Mouse (Mus musculus) heart, postnatal 0 days (tissue): ENCODE measurements around the gene Syt3. TPM values are rescaled to one million over a fixed set of nuclear protein-coding genes. Genes with fewer than 3 reads are reported as not detected.

Experiments used
- ATAC-seq: fragments of 200-750 bp; cut with Nextera tagmentation; 2 replicates; pipeline ENCODE4 v1.8.0; 2017; ENCODE audit warnings: low read depth, moderate number of reproducible peaks, moderate library complexity; ENCODE audit not compliant: insufficient read depth
- DNase-seq: peaks from one replicate; pipeline ENCODE4 v3.0.0-alpha.2; 2016; ENCODE audit warnings: low spot score
- H3K27ac ChIP-seq: fragments of 300-500 bp; sonication (generic); 2 replicates; pipeline ENCODE4 v1.5.1; 2014; ENCODE audit warnings: low read depth, mild to moderate bottlenecking
- H3K27me3 ChIP-seq: fragments of 300-500 bp; sonication (generic); 2 replicates; pipeline ENCODE4 v1.6.1; 2014; ENCODE audit warnings: low read length, mixed read lengths; ENCODE audit not compliant: control insufficient read depth, insufficient read depth
- H3K36me3 ChIP-seq: fragments of 300-500 bp; sonication (generic); replicated peaks from 2 replicates; pipeline ENCODE4 v1.6.1; 2014; ENCODE audit warnings: low read length, mixed read lengths; ENCODE audit not compliant: control insufficient read depth, insufficient read depth
- H3K4me1 ChIP-seq: fragments of 300-500 bp; sonication (generic); 2 replicates; pipeline ENCODE4 v1.6.1; 2014; ENCODE audit warnings: antibody characterized with exemption; ENCODE audit not compliant: control insufficient read depth, insufficient read depth
- H3K4me2 ChIP-seq: fragments of 300-500 bp; sonication (generic); 2 replicates; pipeline ENCODE4 v1.6.1; 2014; ENCODE audit warnings: low read depth, mild to moderate bottlenecking, low read length, moderate library complexity
- H3K4me3 ChIP-seq: fragments of 300-500 bp; sonication (generic); 2 replicates; pipeline ENCODE4 v1.5.1; 2014; ENCODE audit warnings: low read depth, low read length
- H3K9ac ChIP-seq: fragments of 300-500 bp; sonication (generic); replicated peaks from 2 replicates; pipeline ENCODE4 v1.6.1; 2014; ENCODE audit warnings: low read depth, low read length, mixed read lengths
- H3K9me3 ChIP-seq: fragments of 300-500 bp; sonication (generic); replicated peaks from 2 replicates; pipeline ENCODE4 v1.6.1; 2016; ENCODE audit warnings: low read length; ENCODE audit not compliant: control insufficient read depth
- CTCF ChIP-seq: IDR thresholded peaks from 2 replicates; pipeline ENCODE4 v1.5.1; 2016; ENCODE audit warnings: antibody characterized with exemption, control low read depth, low read depth
- EP300 ChIP-seq: IDR thresholded peaks from 2 replicates; pipeline ENCODE4 v1.6.1; 2016; ENCODE audit warnings: antibody characterized with exemption, low read depth
- WGBS: fragments of 180-500 bp; shearing (Covaris S2); extraction: QIAGEN DNeasy Blood & Tissue Kit; methylation state at CpG from one replicate; pipeline ENCODE4 v1.1.7; 2014; 5-methylcytosine and 5-hydroxymethylcytosine counted together
- polyA plus RNA-seq: library from polyadenylated mRNA; unstranded; fragments of >200 nt; fragmentation: Nextera tagmentation; extraction: Ambion mirVana; gene quantifications from 2 replicates; pipeline ENCODE4 v1.2.1, GENCODE M21; 2015
- total RNA-seq: library from RNA; depleted of rRNA; stranded (reverse); fragments of >200 nt; gene quantifications from 2 replicates; pipeline ENCODE4 v1.2.3, GENCODE M21; 2014; ENCODE audit warnings: low replicate concordance

Syt3 gene
- total and polyA plus RNA-seq, 2 experiments from 2014 or later, result 0.86 to 3.1 TPM

DNA sequence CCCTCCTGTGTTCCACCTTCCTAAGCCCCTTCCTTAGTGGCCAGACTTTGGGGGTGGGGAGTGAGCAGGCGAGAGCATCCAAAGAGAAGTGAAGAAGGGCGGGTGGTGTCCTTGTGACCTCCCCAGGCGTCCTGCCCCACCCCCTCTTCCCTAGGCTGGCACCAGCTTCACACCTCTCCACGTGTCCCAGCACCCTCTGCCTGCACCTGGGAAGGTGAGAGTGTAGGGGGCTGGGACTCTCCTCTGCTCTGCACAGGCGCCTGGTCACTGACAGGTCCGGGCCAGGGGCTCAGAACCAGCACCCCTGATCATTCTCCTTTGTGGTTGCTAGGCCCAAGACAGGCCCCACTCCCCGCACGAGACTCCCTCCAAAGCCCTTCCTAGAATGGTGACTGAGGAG, 43.8 kb downstream of the Syt3 start:
- no peaks in the 10 kb centered on the region for H3K4me1 ChIP-seq
- WGBS, result 17% methylated on average over 7 of the region's 8 CpGs
- no peaks in the 10 kb centered on the region for H3K9me3 ChIP-seq
- no peak overlapping the region for H3K27ac ChIP-seq
- H3K36me3 ChIP-seq, result no peaks in the 10 kb centered on the region
- DNase-seq (no peak), ATAC-seq (no peak)
- TF ChIP-seq EP300 (no peak), CTCF (no peak)
- peaks cover 63% of the 10 kb centered on the region for H3K27me3 ChIP-seq
- H3K4me2 ChIP-seq, result no peak overlapping the region
- no peak overlapping the region for H3K4me3 ChIP-seq
- H3K9ac ChIP-seq, result no peak overlapping the region

GRCm38 (mm10) chr7:44428171-44428950, 44.5 kb downstream of the Syt3 start:
- no peaks in the 10 kb centered on the region for H3K9me3 ChIP-seq
- no peak overlapping the region for H3K9ac ChIP-seq
- peak overlapping the region; percentile 43; the same call in 1 of the 2 replicates for H3K4me3 ChIP-seq
- peak overlapping the region; percentile 58 for H3K4me2 ChIP-seq
- no peaks in the 10 kb centered on the region for H3K36me3 ChIP-seq
- H3K27ac ChIP-seq, result no peak overlapping the region
- no peaks in the 10 kb centered on the region for H3K4me1 ChIP-seq
- no peak for DNase-seq
- TF ChIP-seq EP300 (no peak), CTCF (no peak)
- WGBS, result 3% methylated on average over 17 of the region's 38 CpGs
- no peak for ATAC-seq
- H3K27me3 ChIP-seq, result peaks cover 65% of the 10 kb centered on the region

- peaks cover 68% of the 10 kb centered on the region for H3K27me3 ChIP-seq
Observed at GRCm38 (mm10) chr7:44428968-44429521, 45.1 kb downstream of the Syt3 start, which contains the start of gene Lrrc4b. TSS of gene Lrrc4b (plus strand) at chr7:44429018.

GRCm38 (mm10) chr7:44429534-44430488, 45.9 kb downstream of the Syt3 start:
- Histone ChIP-seq H3K27me3 (peaks cover 68% of the 10 kb centered on the region), H3K4me1 (no peaks in the 10 kb centered on the region), H3K36me3 (no peaks in the 10 kb centered on the region), H3K9me3 (no peaks in the 10 kb centered on the region), H3K4me3 (peak overlapping the region; percentile 43), H3K9ac (no peak overlapping the region), H3K27ac (no peak overlapping the region), H3K4me2 (no peak overlapping the region)
- DNase-seq, result no peak
- 5% methylated on average over 29 of the region's 32 CpGs for WGBS
- TF ChIP-seq EP300 (no peak), CTCF (no peak)
- ATAC-seq, result no peak

More at GRCm38 (mm10) chr7:44428968-44429521, 45.1 kb downstream of the Syt3 start, which contains the start of gene Lrrc4b:
- TF ChIP-seq EP300 (no peak), CTCF (no peak)
- no peaks in the 10 kb centered on the region for H3K9me3 ChIP-seq
- DNase-seq, result no peak
- 2% methylated on average over 34 of the region's 69 CpGs for WGBS
- peak within 1 kb of the TSS; percentile 58 for H3K4me2 ChIP-seq
- H3K4me1 ChIP-seq, result no peaks in the 10 kb centered on the region
- no peak for ATAC-seq
- H3K36me3 ChIP-seq, result no peaks in the 10 kb centered on the region
- H3K27ac ChIP-seq, result no peak within 1 kb of the TSS
- H3K9ac ChIP-seq, result no peak within 1 kb of the TSS
- H3K4me3 ChIP-seq, result peak within 1 kb of the TSS; percentile 43

- TF ChIP-seq EP300 (no peak), CTCF (no peak)
- Histone ChIP-seq H3K27ac (no peak overlapping the region), H3K36me3 (no peaks in the 10 kb centered on the region), H3K9ac (no peak overlapping the region), H3K4me3 (no peak overlapping the region), H3K4me2 (no peak overlapping the region), H3K9me3 (no peaks in the 10 kb centered on the region), H3K4me1 (no peaks in the 10 kb centered on the region), H3K27me3 (peaks cover 51% of the 10 kb centered on the region)
- no peak for DNase-seq
- ATAC-seq, result no peak
- 71% methylated on average over 6 of the region's 6 CpGs for WGBS
Observed at GRCm38 (mm10) chr7:44432550-44432949, 48.6 kb downstream of the Syt3 start.
